Mouse (Mus musculus) c-Kit-positive CD71-negative TER-119-negative erythroid progenitor cells, embryonic 14.5 days (primary cell): ENCODE results near the gene Ppib.

Experiments
- DNase-seq: peaks from one replicate; pipeline ENCODE4 v3.0.0-alpha.2; 2013; ENCODE audit warnings: low read depth

The Ppib gene

DNA sequence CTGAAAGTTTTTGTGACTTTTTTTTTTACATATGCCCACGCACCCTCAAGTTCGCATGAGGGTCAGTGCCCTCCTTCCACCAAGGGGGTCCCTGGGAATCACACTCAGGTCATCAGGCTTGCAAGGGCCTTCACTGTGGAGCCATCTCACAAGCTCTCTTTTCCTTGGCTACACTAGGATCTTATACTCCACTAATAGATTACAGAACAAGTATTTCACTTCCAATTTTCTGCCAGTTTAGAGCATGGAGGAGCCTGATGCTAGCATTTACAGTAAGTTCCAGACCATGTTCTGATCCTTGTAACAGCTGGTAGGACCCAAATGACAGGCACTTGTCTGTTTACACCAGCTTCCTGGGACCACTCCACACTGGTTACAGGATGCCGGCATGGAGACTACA lies 18.1 kb downstream of the Ppib start:
- no peak for DNase-seq

DNA sequence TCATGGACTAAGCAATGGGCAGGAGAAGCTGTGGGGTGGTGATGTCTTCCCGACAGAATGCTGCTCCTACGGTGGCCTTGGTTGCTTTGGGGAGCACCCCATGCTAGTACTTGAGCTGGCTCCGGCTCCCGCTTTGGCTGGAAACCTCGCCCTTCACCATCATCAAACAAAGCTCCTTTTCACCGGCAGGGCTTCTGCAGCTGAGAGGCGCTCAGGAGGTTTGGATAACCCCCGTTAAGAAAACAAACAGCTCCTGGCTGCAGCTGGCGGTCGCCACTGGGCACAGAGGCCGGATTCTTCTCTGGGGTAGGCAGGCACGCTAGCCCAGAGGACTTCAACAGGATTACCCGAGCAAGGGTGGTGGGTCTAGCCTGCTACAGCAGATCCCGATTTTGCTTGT lies 18.5 kb downstream of the Ppib start:
- no peak for DNase-seq

DNA sequence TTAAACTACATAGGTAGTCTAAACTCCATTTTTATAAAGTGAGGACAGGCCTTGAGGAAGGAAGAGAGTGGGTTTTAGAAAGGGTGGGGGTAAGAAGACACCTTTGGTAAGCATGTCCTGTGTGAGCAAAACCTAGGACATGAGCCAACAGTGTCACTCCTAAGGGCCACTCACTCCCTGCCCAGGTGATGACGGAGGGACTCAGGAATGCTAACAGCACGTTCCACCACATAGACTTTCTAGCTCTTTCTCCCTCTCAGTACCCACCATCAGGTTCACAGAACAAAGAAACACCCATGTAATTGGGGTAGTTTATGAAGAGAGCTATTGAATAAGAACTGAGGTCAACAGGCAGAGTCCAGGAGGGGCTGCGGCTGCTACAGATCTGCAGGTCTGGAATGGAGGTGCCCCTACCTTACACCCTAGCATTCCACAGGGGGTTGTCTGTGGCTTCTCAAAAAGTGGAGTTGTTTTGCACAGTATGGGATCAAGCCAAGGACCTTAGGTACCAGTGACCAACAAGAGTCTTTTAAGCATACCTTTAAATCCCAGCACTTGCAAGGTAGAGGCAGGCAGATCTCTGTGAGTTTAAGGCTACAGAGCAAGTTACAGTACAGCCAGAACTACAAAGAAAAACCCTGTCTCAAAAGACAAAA lies 20.9 kb downstream of the Ppib start:
- DNase-seq, result no peak

DNA sequence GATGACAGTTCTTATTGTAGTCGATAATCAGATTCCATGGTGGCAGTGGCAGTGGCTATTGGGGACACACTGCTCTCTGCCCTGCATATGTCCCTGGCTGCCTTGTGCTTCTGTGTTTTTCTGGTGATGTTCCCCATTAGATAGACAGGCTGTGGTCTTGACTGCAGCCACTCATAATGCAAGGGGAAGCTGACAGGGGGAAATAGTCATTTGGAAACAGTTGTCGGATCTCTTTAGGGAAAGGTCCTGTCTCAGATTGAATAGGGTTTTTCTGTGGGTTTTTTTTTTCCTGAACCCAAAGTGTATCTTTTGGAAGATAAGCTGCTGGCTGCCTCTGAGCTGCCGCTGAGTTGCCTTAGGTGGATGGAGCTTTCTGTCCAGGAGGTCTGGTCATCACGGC lies 22.0 kb downstream of the Ppib start:
- no peak for DNase-seq

DNA sequence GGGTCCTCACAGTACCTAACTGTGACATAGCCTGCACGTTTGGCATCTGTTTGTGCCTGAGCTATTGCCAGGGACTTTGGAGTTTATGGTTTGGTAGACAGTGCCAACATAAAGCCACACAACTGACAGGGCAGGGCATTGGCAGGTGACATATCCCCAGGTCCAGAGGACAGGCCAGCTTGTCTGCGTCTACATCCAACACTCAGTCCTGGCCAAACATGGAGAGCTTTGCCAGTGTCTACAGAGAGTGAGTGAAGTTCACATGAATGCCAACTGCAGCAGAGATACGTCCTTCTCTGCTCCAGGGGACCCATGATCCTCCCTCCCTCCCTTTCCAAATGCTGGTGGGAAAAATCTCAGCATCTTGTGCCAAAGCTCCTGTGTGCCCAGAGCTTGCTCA lies 24.1 kb downstream of the Ppib start:
- no peak for DNase-seq

DNA sequence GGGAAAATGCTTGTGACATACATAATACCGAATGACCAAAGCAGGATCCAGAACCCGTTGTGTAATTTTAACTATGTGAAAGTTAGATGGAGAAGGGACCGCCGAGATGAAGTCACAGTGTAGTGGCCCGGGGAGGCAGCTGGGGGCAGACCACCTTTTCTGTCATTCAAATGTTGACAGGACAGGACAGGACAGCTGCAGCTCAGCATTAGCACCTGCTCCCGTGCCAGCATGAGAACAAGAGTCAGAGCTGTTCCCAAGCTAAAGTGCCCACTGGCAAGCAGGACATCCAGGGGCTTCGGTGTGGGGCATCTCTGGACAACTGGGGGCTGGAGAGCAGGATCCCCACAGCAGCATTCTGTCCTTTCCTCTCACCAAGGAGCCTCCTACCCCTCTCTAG lies 27.0 kb downstream of the Ppib start:
- no peak for DNase-seq

DNA sequence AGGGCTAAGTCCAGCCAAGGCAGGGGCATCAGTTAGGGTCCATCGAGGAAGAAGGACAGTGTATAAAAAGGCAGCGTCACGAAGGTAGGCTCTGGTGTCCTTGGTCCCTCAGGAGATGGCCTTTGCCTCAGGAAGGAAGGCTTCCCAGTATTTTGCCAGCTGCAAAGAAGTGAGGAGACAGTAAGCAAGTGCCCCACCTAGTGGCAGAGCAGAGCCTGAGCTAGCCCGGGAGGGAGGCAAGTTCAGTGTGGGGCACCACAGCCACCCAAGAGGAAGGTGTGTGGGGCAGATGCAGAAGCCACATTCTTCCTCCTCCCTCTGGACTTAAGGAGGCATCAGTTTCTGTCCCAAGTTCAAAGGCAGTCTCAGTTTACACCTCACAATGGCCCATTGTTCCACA lies 28.4 kb downstream of the Ppib start:
- peak; percentile 33 for DNase-seq

DNA sequence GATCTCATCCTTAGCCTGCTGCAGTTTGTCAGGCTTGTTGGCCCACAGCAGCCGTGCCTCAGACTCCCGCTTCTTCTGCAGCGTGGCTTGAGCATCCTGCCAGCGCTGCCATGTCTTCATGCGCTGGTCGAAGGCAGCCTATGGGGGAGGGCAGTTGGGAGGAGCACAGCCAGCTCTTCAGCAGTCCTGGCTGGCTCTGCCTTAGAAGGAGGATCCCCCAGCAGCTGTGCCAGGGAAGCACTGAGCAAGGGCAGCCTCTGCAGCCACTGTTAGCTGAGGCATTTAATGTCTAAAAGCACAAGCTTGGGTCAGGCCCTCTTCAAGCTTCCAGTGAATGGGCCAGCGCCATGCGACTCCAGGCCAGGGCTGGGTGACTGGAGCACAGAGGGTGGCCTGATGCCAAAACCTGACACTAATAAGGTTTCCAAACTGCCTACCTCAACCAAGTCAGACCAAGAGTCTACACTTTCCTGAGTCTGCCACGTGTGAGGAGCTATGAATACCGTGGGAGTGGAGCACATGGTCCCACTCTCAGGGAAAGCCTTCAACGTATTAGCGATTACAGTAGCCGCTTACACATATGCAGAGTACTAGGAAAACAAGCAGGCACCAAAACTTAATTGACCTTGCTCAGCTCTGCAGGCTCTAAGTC lies 30.7 kb downstream of the Ppib start:
- no peak for DNase-seq

DNA sequence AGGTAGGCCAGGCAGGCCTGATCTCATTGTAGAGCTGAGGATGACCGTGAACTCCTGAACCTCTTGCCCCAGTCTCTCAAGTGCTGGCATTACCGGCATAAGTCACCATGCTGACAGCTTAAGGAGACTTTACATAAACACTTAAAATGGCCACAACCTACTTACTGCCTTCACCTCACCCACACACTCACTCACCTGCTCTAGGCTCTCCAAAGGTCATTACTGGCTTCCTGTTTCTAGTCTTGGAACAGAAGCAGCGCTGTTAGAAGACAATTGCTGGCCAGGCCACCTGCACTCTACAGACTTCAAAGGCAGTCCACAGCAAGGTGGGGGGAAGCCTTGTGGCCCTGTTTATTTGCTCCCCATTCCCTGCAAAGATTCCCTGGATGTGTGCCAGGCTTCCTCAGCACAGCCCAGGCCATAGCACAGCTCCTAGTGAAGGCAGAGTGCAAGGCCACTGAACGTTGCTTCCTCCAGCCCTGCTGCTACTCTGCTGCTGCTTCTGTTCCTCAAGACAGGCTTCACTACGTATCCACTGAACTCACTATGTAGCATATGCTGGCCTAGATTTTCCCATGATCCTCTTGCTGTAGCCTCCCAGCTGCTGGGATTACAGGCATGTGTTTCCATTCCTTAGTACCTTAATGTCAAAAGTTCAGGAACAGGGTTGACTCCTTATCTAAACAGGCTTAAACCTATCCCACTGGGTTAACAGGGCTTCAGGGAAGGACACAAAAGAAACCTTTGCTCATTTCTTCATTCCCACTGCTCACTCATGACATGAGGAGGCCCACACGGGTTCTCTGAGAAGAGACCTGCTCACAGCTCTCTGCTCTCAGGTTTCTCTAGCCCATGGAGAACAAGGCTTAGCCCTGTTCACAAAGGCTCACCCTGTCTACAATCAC lies 31.6 kb downstream of the Ppib start:
- no peak for DNase-seq

DNA sequence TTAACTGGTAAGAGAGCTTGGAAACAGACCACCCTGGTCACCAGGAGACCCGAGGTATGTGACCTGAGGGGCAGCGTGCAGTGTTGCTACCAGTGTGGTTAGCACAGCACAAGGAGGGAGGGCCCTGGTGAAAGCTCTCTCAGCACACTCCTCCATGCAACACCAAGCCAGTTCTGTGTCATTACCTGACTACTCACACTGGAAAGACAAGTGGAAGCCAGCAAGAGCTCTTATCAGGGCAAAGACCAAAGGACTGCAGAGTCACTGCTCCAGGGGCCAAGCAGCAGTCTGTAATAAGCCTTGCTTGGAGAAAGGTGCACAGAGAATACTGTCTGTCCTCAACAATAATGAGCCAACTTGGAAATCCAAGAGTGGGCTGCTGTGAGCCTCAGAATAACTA lies 32.6 kb downstream of the Ppib start:
- no peak for DNase-seq

DNA sequence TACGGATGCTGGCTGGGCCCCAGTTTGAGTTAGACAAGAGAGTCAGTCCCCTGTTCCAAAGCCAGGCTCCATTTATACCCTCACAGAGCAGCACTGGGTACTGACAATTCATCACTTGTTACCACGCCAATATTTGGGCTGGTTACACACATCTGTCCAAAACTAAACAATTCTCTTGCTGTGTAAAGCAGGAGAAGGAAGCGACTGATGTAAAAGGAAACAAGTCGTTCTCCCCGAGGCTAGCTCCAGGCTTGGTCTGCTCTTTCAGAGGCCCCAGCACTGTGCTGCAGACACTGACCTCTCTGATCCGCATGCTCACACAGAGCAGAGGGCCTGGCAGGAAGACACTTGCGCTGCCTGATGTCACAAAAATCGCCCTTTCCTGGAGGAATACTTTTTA lies 41.6 kb downstream of the Ppib start:
- no peak for DNase-seq

DNA sequence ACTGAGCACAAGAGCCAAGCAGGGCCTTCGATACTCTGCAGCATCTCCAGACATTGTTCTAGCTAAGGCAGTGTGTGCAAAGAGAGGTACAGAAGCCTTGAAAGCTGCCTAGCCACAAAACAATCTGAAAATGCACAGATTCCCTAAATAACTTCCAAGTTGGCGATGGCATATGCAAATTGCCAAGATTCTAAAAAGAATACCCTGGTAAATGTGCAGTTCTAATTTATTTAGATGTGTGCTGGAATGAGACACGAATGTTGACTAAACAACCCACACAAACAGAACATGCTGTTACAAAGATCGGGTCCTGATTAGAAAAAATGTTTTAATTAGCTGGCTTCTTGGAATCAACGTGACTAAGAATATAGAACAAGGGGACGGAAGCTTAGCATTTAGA lies 42.6 kb downstream of the Ppib start:
- no peak for DNase-seq

DNA sequence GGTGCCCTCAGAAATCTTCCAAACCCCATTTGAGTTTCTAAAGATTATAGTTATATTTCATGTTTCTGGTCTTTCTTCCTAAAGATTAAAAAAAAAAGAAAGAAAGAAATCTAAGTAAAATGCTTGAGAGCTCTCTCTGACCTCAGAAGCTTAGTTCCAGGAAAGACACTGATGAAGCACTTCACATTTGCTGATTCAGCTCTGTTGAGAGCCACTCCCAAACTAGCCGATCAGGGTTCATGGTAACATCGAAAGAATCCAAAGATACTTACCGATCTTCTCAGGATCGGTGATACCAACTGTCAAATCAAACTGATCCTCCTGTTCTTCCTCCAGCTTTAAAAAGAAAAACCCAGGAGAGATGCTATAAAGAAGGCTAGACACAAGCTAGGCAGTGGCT lies 44.6 kb downstream of the Ppib start:
- no peak for DNase-seq

DNA sequence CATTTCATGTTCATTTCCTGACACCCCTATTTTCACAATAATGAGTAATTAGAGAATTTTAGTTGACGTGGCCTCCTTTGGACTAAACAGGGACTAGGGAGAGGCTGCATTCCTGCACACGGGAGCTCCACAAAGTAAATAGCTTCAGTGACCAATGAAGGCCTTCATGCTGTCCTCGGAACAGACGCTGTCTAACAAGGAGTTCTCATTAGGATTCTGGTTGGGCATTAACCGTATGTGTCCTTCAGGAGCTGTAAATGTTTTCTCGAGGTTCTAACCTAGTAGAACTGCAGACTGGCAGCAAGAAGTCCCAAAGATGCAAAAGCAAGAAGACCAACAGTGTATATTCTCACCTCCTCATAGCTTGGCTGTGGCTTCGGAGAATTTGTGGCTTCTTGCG lies 45.1 kb downstream of the Ppib start:
- DNase-seq, result no peak

DNA sequence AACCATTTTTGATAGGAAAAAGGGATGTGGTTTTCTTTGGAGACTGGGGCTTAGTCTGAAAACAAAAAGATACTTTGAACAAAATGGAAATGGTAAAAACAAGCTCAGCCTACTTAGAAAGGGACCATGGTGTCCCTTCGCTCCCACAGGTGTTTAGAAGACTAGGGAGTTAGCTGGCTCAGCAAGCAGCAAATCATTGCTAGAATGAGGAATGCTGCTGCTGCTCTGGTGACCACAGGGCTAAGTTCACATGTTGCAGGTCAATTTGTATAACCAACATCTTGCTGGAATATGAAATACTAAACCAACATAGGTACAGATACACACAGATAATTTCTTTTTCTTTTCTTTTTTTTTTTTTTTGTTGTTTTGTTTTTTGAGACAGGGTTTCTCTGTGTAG lies 49.6 kb downstream of the Ppib start:
- no peak for DNase-seq

DNA sequence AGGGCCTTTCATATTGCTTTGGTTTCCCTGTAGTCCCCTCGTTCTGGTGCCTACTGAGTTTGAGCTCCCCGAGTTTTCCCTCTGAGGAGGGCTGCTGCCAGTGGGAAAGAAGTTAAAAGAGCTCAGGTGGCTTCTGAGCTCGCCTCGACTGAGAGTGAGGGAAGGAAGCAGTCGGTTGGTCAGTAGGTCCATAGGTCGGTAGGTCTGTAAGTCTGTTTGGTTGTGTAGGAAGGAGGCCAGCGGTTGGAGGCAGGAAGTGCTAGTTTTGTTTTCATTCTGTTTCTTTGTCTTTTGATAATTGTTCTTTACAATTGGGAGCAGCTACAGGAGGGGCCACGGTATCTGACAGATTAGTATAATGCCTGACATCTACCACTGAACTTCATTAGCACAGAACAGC lies 50.1 kb downstream of the Ppib start:
- no peak for DNase-seq

DNA sequence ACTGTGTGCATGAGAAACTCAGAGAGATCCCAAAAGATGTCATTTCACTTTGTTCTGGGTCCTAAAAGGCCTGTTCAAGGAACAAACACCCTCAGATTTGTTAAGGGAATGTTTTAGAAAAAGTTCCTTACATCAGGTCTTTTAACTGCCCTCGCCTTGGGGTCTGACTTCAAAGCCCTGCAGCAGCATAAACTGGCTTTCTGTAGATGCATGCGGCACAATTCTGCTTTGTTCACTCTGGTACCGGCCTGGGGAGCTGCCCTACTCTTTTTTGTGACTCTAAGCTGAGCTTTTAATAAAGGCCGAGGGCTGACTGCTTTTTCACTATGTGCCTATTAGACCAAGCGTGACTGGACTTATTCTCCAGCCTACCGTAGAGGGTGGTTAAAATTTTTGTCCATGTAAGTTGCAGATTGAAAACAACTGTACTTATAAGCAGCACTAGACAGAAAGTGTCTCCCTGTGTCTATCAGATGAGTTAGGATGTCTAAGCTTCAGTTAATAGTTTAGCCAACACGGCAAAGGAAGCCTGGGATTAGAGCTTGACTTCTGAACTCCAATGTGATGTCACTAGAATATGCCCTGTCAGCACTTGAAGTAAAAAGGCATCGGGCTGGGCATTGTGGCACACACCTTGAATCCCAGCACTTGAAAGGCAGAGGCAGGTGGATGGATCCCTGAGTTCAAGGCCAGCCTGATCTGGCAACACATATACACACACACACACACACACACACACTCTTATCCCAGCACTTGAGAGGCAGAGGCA lies 50.8 kb downstream of the Ppib start:
- no peak for DNase-seq

DNA sequence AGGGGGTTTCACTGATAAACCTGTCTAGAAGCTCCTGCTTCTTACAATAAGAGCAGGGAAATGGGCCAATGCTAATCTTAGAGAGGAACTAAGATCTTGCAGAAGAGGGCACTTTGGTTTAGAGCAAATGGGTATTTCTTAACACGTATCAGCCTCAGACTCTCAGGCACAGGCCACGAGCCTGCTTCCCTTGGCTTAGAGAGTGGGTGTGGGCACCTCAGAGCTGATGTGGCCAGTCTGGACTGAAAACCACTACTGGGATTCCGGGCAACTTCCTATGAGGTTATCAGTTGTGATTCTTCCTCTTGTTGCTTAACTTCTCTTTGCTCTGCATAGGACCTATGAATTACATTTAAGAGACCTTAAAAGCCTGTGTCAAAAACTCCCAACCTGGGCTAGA lies 54.3 kb downstream of the Ppib start:
- DNase-seq, result no peak
